Mouse (Mus musculus) frontal cortex, postnatal 10 days (tissue): Measurements from ENCODE around the gene Bcas3.
"Not testable (repeated sequence)": the region's sequence is repeated elsewhere in the genome, so short reads cannot be mapped to it uniquely, and the experiment has no call there.

Experiments used
- DNase-seq, 2 experiments: peaks; one replicate each; pipeline ENCODE4 v3.0.0; 2022; ENCODE audit warnings: low spot score in 2 of 2, mixed read lengths in 1 of 2

The Bcas3 gene

DNA sequence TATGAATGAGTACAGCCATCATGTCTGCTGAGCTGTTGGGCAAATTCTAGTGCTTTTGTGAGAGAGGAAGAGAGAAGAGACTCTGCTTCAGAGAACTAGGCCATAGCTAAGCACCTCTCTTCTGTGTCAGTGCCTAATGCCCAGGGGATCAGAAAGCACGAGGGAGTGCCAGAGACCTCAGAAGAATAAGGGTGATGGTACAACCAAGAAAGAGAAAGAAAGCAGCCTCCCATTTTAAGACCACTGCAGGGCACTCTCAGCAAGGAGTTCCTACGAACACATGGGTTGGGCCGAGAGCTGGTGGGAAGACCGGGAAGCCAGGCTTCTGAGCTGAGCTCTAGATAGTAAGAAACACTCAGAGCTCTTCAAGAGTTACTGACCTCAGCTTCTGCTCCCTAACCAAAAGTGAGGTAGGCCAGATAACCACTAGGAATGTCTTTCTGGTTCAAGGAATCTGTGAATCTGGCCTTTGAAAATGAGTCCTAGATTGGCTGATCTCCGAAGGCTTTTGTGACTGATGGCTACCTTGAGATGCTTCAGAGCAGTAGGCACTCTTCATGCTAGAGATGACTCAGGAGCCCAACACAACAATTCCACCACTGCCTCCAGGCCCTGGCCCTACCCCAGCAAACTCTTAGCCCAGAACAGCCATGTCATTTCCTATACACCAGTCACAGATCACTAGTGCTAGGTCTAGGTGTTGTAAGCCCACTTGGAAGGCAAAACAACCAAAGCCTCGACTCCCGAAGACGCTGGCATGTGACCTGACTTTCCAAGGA, 359.2 kb downstream of the Bcas3 start:
- no peak for DNase-seq

DNA sequence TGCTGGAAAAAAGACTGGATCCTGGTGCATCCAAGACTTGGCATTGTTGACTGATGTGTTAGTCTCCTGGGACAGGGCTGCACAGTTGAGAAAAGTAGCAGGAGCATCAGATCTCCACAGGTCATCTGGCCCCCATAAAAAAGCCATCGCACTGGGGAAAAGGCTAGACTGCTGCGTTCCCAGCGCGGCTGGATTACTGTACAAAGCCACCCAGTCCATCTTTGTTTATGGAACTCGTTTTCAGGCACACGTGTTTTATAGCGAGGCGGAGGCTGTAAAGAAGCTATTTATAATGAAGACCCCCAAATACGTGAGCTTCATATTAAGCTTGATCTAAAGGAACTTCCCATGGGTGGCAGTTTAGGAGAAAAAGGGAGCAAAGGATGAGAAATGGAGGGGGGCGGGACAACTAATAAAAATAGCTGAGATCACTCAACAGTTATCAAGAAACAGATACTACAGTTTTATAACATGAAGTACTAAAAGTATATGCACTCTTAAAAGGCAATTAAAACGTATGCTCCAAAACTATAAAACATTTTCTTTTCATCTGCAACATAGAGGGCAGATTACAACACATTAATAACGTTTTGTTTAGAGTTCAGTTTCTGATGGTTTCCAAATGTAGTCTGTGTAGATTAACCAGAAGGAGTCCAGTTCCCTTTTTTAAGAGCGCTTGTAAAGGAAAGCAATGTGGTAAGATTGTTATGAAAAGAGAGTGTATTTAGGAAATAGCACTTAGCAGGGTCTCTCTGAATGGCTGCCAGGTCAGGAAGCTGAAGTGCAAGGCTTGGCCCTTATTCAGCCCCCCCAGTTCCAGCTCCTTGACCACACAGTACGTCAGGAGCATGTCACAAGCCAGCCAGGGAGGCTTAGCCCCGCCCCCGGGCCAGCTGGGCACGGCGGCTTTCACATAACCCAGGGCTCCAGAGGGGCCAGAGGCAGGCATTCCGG, 360.2 kb downstream of the Bcas3 start:
- DNase-seq: peak; percentile 26 to 32

DNA sequence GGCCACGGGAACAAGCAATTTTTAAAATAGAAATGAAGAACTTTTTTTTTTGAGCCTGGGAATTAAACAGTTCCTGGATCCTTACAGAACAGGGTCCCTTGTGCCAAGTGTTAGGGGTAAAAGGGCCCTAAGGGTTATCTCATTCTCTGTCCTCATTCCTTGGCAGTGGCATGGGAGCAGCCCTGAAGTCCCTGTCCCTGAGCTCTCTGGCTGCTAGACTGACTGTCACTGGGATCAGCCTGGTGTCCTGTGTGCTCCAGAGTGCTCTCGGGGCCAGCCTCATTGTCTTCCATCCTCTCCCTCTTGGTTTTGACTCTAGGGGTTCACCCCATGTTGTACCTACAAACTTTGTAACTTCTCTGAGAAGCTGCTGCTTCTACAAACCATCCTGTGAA, 360.8 kb downstream of the Bcas3 start:
- DNase-seq: no peak

GRCm38 (mm10) chr11:85714312-85714931, 361.5 kb downstream of the Bcas3 start:
- DNase-seq: no peak

DNA sequence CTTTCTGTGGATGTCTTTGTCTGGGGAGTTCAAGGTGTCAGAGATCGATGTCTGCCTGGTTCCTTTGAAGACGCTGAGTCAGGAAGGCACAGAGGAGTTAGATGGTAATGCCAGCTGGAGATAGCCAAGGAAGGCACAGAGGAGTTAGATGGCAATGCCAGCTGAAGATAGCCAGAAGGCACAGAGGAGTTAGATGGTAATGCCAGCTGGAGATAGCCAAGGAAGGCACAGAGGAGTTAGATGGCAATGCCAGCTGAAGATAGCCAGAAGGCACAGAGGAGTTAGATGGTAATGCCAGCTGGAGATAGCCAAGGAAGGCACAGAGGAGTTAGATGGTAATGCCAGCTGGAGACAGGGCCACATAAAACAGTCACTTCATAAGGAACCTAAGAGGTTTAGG, 363.8 kb downstream of the Bcas3 start:
- DNase-seq: not testable (repeated sequence)

GRCm38 (mm10) chr11:85719091-85719490, 366.1 kb downstream of the Bcas3 start:
- DNase-seq: no peak

- no peak for DNase-seq
These were observed 366.8 kb downstream of the Bcas3 start for GRCm38 (mm10) chr11:85719766-85720165.

- no peak for DNase-seq
These were observed 367.4 kb downstream of the Bcas3 start for GRCm38 (mm10) chr11:85720269-85720773.

- no peak for DNase-seq
These were observed 369.0 kb downstream of the Bcas3 start for GRCm38 (mm10) chr11:85721986-85722385.

DNA sequence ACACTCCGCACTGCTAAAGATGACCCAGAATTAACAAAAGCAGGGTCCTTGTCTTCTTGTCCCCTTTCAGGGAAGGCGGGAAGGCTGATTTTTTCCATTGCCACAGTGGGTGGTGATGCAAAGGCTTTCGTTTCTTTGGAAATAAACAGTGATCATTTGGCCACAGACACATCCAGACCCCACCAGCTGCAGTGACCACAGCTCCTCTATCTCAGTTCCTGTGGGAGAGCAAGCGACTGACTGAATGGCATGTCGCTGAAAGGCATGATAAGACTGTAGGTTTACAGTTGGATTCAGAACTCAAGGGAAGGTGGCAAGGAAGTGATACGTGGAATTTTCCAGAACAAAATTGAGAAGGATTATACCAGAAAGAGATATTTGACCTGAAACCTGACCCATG, 371.2 kb downstream of the Bcas3 start:
- DNase-seq: no peak

DNA sequence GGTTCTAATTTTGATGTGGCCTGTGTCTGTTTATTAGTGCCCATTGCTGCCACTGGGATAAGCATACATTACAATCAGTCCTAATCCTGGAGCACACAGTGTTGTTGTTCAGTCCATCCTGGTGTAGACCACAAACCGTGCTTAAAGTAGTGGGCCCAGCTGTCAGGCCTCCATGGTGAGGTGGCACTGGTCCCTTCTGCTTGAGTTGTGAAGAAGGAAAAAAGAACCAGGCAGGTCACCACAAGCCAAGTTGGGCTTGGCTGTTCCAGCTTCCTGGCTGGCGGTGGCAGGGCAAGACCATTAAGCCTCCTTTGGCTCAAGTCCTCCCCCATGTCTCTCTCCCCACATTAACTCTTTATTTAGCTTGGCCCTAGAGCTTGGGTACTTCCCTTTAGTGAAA, 376.8 kb downstream of the Bcas3 start:
- no peak for DNase-seq

- DNase-seq: no peak
These were observed 379.6 kb downstream of the Bcas3 start for GRCm38 (mm10) chr11:85732462-85733012.

DNA sequence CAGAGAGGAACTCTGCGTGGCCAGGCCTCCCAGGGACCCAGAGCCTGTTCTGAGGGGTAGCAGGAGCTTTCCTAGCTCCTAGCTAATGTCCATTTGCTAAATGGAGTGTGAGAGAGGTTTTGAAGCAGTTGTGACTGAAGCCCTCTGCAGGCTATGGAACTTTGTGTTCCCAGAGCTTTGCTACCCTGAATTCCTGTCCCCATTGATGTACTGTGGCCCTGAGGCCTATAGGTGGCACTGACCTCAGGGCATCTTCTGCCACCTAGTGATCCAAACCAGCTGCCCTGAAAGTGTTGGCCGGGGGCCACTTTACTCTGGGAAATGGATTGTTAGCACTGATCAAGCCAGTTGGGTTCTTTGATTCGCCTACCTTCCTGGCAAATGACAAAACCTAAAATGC, 380.6 kb downstream of the Bcas3 start:
- no peak for DNase-seq

- DNase-seq: no peak
These were observed 381.6 kb downstream of the Bcas3 start for GRCm38 (mm10) chr11:85734317-85735211.

GRCm38 (mm10) chr11:85737227-85737626, 384.3 kb downstream of the Bcas3 start:
- no peak for DNase-seq

DNA sequence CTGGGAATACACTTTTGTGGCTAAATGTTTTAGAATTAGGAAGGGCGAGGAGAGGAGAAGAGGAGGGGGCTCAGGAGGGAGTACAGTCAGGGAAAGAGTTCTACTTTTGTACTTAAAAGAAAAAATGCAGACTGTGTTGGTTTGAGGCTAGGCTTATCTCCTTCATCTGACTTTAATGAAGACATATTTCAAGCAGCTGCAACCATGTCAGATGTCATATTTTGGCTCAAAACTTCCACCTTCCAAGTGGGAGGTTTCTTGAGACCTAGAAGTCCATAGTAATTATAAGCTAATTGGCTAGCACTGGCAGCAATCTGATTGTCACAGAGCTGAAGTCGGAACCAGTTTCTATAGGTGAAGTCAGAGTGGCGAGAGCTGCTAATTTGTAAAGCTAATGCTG, 384.9 kb downstream of the Bcas3 start:
- DNase-seq: no peak

DNA sequence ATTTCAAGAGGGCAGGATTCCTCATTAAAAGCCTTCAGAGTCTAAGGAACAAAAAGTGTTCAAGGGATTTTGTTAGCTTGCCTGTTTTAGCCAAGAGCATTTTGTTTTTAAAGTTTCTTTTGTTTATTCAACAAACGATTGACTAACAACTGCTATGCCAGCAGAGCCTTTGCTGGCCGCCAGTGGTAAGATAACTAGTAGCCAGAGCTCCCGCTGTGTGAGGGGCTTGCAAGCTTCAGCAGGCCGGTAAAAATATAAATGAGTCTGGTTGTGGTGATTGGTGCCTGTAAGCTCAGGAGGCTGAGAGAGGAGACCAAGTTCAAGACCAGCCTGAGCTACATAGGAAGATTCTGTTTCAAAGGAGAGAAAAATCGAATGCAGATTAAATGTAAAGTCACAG, 385.6 kb downstream of the Bcas3 start:
- no peak for DNase-seq

DNA sequence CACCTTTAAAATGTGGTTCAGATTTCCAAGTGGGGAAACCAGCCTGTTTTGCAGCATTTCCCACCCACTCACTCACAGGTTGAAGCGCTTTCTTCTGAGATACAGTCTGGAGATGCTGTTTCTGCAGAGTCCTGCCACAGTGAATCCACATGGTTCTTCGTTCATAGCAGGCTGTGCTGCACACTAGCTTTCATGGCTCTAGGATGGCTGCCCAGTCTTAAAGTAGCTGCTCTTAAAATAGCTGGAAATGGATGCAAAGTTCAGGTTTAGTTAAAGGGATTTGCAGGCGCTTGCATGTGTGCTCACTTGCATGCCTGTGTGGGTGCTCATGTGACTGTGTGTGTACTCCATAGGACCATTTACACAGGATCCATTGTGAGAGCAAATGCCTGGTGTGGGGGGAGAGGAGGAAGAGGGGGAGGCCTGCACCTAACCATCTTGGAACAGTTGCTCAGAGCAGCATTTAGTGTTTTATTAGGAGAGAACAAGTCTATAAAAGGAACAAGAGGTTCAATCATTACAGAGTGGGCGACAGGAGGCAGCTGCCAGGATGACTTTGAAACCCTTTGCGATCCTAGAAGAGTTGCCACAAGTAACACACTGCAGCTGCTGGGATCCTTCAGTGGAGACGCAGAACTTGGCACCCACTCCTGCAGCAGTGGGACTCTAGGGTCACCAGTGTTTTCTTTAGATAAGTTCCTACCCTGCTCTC, 386.5 kb downstream of the Bcas3 start:
- no peak for DNase-seq

GRCm38 (mm10) chr11:85746373-85746772, 393.4 kb downstream of the Bcas3 start:
- DNase-seq: no peak

DNA sequence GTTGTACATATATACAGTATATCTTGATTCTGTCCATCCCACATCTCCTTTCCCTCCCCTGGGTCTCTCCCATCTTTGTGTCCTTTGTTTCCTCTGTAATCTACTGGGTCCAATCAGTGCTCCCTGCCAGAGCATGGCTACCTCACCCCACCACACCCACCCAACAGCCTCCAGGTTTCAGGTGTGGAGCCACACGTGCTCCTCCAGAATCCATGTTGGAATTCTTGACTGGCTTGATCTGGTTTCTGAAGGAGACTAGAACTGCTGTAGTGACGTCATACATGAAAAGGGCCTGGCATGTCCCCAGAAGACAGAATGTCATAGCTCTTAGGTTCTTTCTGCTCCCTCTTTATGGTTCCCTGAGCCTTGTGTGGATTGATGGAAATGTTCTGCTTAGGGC, 395.9 kb downstream of the Bcas3 start:
- no peak for DNase-seq
